Comparison of ENCODE assay signal across 7 mouse cellular contexts in genomic region chr15:79926856-79927416, GRCm38 (mm10). TPM values are rescaled to one million over a fixed set of nuclear protein-coding genes. Genes with fewer than 3 reads are reported as not detected.
DNase-seq lines count a peak whose midpoint lies in the region; ATAC-seq lines count a peak whose summit lies in the region.

No protein-coding gene starts in this region.

- peaks cover 15% of the 10 kb centered on the region for H3K27me3 ChIP-seq in lung, embryonic 15.5 days
- H3K27me3 ChIP-seq in embryonic facial prominence, embryonic 12.5 days, result peaks cover 17% of the 10 kb centered on the region
- peaks cover 28% of the 10 kb centered on the region for H3K27me3 ChIP-seq in hindbrain, embryonic 12.5 days
- no peaks in the 10 kb centered on the region for H3K27me3 ChIP-seq in midbrain, embryonic 14.5 days (ENCODE audit: control insufficient read depth, insufficient read depth, low read length)

- H3K9ac ChIP-seq in lung, embryonic 15.5 days, result peak overlapping the region; percentile 48; the same call in 1 of the 2 replicates
- peak overlapping the region; percentile 51 for H3K9ac ChIP-seq in embryonic facial prominence, embryonic 12.5 days
- H3K9ac ChIP-seq in hindbrain, embryonic 12.5 days, result peak overlapping the region; percentile 66; the same call in 1 of the 2 replicates
- H3K9ac ChIP-seq in midbrain, embryonic 14.5 days (replicated peaks; ENCODE audit: low read length), result peak overlapping the region; percentile 57; the same call in 1 of the 2 replicates

- ATAC-seq in lung, embryonic 15.5 days (ENCODE audit: borderline replicate concordance, extremely low read depth, low FRiP score, low TSS enrichment), result no peak
- ATAC-seq in embryonic facial prominence, embryonic 12.5 days (ENCODE audit: insufficient number of reproducible peaks, insufficient read depth, low FRiP score, low TSS enrichment), result no peak
- no peak for ATAC-seq in hindbrain, embryonic 12.5 days (ENCODE audit: low FRiP score)
- no peak for ATAC-seq in midbrain, embryonic 14.5 days (ENCODE audit: low FRiP score, low TSS enrichment)

- H3K36me3 ChIP-seq in lung, embryonic 15.5 days, result no peaks in the 10 kb centered on the region
- H3K36me3 ChIP-seq in embryonic facial prominence, embryonic 12.5 days, result no peaks in the 10 kb centered on the region
- no peaks in the 10 kb centered on the region for H3K36me3 ChIP-seq in hindbrain, embryonic 12.5 days
- H3K36me3 ChIP-seq in midbrain, embryonic 14.5 days (ENCODE audit: control insufficient read depth, insufficient read depth, low read length), result no peaks in the 10 kb centered on the region

- H3K4me2 ChIP-seq in lung, embryonic 15.5 days, result peak overlapping the region; percentile 71
- peak overlapping the region; percentile 73 for H3K4me2 ChIP-seq in embryonic facial prominence, embryonic 12.5 days (replicated peaks)
- peak overlapping the region; percentile 78 for H3K4me2 ChIP-seq in hindbrain, embryonic 12.5 days (replicated peaks)
- peak overlapping the region; percentile 75 for H3K4me2 ChIP-seq in midbrain, embryonic 14.5 days (ENCODE audit: low read length)

- peak overlapping the region; percentile 26; the same call in 1 of the 2 replicates for H3K27ac ChIP-seq in lung, embryonic 15.5 days
- H3K27ac ChIP-seq in embryonic facial prominence, embryonic 12.5 days, result 0 out of 2 replicates have a peak overlapping the region, but pooled peaks have one; percentile 31
- no peak overlapping the region for H3K27ac ChIP-seq in hindbrain, embryonic 12.5 days
- H3K27ac ChIP-seq in midbrain, embryonic 14.5 days (replicated peaks; ENCODE audit: low read depth, low read length), result no peak overlapping the region

- H3K9me3 ChIP-seq in lung, embryonic 15.5 days, result no peaks in the 10 kb centered on the region
- no peaks in the 10 kb centered on the region for H3K9me3 ChIP-seq in embryonic facial prominence, embryonic 12.5 days
- 0 out of 2 replicates have a peak, but pooled peaks cover under 1% of the 10 kb centered on the region for H3K9me3 ChIP-seq in hindbrain, embryonic 12.5 days (replicated peaks)
- no peaks in the 10 kb centered on the region for H3K9me3 ChIP-seq in midbrain, embryonic 14.5 days (ENCODE audit: control insufficient read depth, low read length)

- 75% methylated on average over 11 of the region's 11 CpGs for WGBS in lung, embryonic 15.5 days
- WGBS in embryonic facial prominence, embryonic 12.5 days, result 74% methylated on average over 11 of the region's 11 CpGs
- 80% methylated on average over 11 of the region's 11 CpGs for WGBS in hindbrain, embryonic 12.5 days
- 80% methylated on average over 11 of the region's 11 CpGs for WGBS in midbrain, embryonic 14.5 days

- peaks cover 15% of the 10 kb centered on the region for H3K4me1 ChIP-seq in lung, embryonic 15.5 days
- peaks cover 10% of the 10 kb centered on the region; the same call in 1 of the 2 replicates for H3K4me1 ChIP-seq in embryonic facial prominence, embryonic 12.5 days
- H3K4me1 ChIP-seq in hindbrain, embryonic 12.5 days, result peaks cover 15% of the 10 kb centered on the region
- H3K4me1 ChIP-seq in midbrain, embryonic 14.5 days (ENCODE audit: control insufficient read depth, insufficient read depth, low read length), result peaks cover 6% of the 10 kb centered on the region

- no peak for DNase-seq in lung, postnatal 14 days
- DNase-seq in midbrain, embryonic 14.5 days, result no peak
- no peak for DNase-seq in spleen, adult 18-20 months
- DNase-seq in urinary bladder, postnatal 4 days (ENCODE audit: low spot score in 2 of 2), result no peak

- peak overlapping the region; percentile 55 for H3K4me3 ChIP-seq in lung, embryonic 15.5 days
- peak overlapping the region; percentile 58; the same call in 1 of the 2 replicates for H3K4me3 ChIP-seq in embryonic facial prominence, embryonic 12.5 days
- H3K4me3 ChIP-seq in hindbrain, embryonic 12.5 days, result peak overlapping the region; percentile 57; the same call in 1 of the 2 replicates
- peak overlapping the region; percentile 48 for H3K4me3 ChIP-seq in midbrain, embryonic 14.5 days (replicated peaks; ENCODE audit: low read depth, low read length)

RNA-seq across cellular contexts. Expression of gene Apobec3, which starts 35.5 kb away (rescaled TPM):
- 30.0 and 38.5 TPM in 2 replicates for polyA plus RNA-seq in lung, embryonic 15.5 days (2015; fragmentation: Nextera tagmentation; extraction: Ambion mirVana)
- polyA plus RNA-seq in embryonic facial prominence, embryonic 12.5 days (2016; fragmentation: Nextera tagmentation; extraction: Ambion mirVana), result 8.4 and 10.0 TPM in 2 replicates
- 8.4 and 8.6 TPM in 2 replicates for polyA plus RNA-seq in hindbrain, embryonic 12.5 days (2016; fragmentation: Nextera tagmentation; extraction: Ambion mirVana)
- 0.92 and 5.0 TPM in 2 replicates for polyA plus RNA-seq in midbrain, embryonic 14.5 days (2014; fragmentation: Nextera tagmentation; extraction: Ambion mirVana)

RNA-seq across cellular contexts. Expression of gene Cbx7, which starts 44.0 kb away (rescaled TPM):
- polyA plus RNA-seq in lung, embryonic 15.5 days (2015; fragmentation: Nextera tagmentation; extraction: Ambion mirVana), result 2.4 and 2.8 TPM in 2 replicates
- polyA plus RNA-seq in embryonic facial prominence, embryonic 12.5 days (2016; fragmentation: Nextera tagmentation; extraction: Ambion mirVana), result 1.9 and 3.2 TPM in 2 replicates
- 3.1 and 4.2 TPM in 2 replicates for polyA plus RNA-seq in hindbrain, embryonic 12.5 days (2016; fragmentation: Nextera tagmentation; extraction: Ambion mirVana)
- polyA plus RNA-seq in midbrain, embryonic 14.5 days (2014; fragmentation: Nextera tagmentation; extraction: Ambion mirVana), result 4.4 TPM in 2 replicates

Comparison
In these comparisons a context has a peak if more than half of its experiments do, and no peak if none do; other contexts are left out.
1. H3K27ac ChIP-seq: peak in lung, embryonic 15.5 days (single experiment) and embryonic facial prominence, embryonic 12.5 days (single experiment); none in hindbrain, embryonic 12.5 days (single experiment) and midbrain, embryonic 14.5 days (single experiment).
2. Peak in every context shown above with its lines, with median percentiles within 50 percentile points of each other: H3K4me2 ChIP-seq, H3K4me3 ChIP-seq and H3K9ac ChIP-seq.